Mouse (Mus musculus): ENCODE data around the gene Clmn. TPM values are rescaled to one million over a fixed set of nuclear protein-coding genes. Genes with fewer than 3 reads are reported as not detected.

Gene Clmn
- total and polyA plus RNA-seq, 3 experiments = not detected

GRCm38 (mm10) chr12:104848667-104849066 lies 16.2 kb downstream of the Clmn start:
- no peak for TF ChIP-seq CHD1 (IDR thresholded peaks at IDR 0.05; ENCODE audit: low read depth, low read length)
- TF ChIP-seq GATA1 (IDR thresholded peaks at IDR 0.05; ENCODE audit: low read depth, low read length) = no peak
- TF ChIP-seq MAX (IDR thresholded peaks at IDR 0.05; ENCODE audit: low read length) = no peak
- TF ChIP-seq USF1 (IDR thresholded peaks at IDR 0.05; ENCODE audit: low read depth, low read length) = no peak
- no peak for TF ChIP-seq ZNF384 (IDR thresholded peaks at IDR 0.05; ENCODE audit: low read depth, low read length)
- TF ChIP-seq TCF12 (IDR thresholded peaks at IDR 0.05; ENCODE audit: low read depth, low read length) = no peak
- Histone ChIP-seq H3K27me3 (ENCODE audit: control insufficient read depth in 1 of 2, insufficient read depth in 2 of 2, low read length in 2 of 2) (no peaks in the 10 kb centered on the region), H3K36me3 (ENCODE audit: control insufficient read depth in 1 of 2, insufficient read depth in 2 of 2, low read length in 2 of 2) (no peaks in the 10 kb centered on the region), H3K9me3 (replicated peaks; ENCODE audit: insufficient read depth, low read length) (no peaks in the 10 kb centered on the region), H3K4me1 (ENCODE audit: control insufficient read depth in 1 of 2, insufficient read depth in 2 of 2, low read length in 2 of 2) (no peaks in the 10 kb centered on the region), H3K27ac (ENCODE audit: control insufficient read depth, low read depth, low read length) (no peak overlapping the region), H3K79me2 (ENCODE audit: control insufficient read depth, insufficient read depth, low read length, poor library complexity) (no peaks in the 10 kb centered on the region), H3K9ac (ENCODE audit: control insufficient read depth, low read depth, low read length, poor library complexity, severe bottlenecking) (no peak overlapping the region), H3K4me3 (ENCODE audit: control insufficient read depth in 1 of 2, insufficient read depth in 1 of 2, low read depth in 2 of 2, low read length in 2 of 2) (no peak overlapping the region)
- no peak for DNase-seq (ENCODE audit: low read depth, low spot score)

- no peaks in the 10 kb centered on the region for H3K36me3 ChIP-seq (ENCODE audit: control insufficient read depth in 1 of 2, insufficient read depth in 2 of 2, low read length in 2 of 2)
- no peak for DNase-seq (ENCODE audit: low read depth, low spot score)
- H3K4me1 ChIP-seq (ENCODE audit: control insufficient read depth in 1 of 2, insufficient read depth in 2 of 2, low read length in 2 of 2) = no peaks in the 10 kb centered on the region
- H3K9ac ChIP-seq (ENCODE audit: control insufficient read depth, low read depth, low read length, poor library complexity, severe bottlenecking) = no peak overlapping the region
- H3K4me3 ChIP-seq (ENCODE audit: control insufficient read depth in 1 of 2, insufficient read depth in 1 of 2, low read depth in 2 of 2, low read length in 2 of 2) = no peak overlapping the region
- no peak for TF ChIP-seq MAZ (IDR thresholded peaks at IDR 0.05; ENCODE audit: low read depth, low read length)
- no peak overlapping the region for H3K27ac ChIP-seq (ENCODE audit: control insufficient read depth, low read depth, low read length)
- no peaks in the 10 kb centered on the region for H3K9me3 ChIP-seq (replicated peaks; ENCODE audit: insufficient read depth, low read length)
- H3K27me3 ChIP-seq (ENCODE audit: control insufficient read depth in 1 of 2, insufficient read depth in 2 of 2, low read length in 2 of 2) = no peaks in the 10 kb centered on the region
- no peaks in the 10 kb centered on the region for H3K79me2 ChIP-seq (ENCODE audit: control insufficient read depth, insufficient read depth, low read length, poor library complexity)
These were observed 17.6 kb downstream of the Clmn start for GRCm38 (mm10) chr12:104847227-104847626.

GRCm38 (mm10) chr12:104845707-104846106 lies 19.2 kb downstream of the Clmn start:
- no peaks in the 10 kb centered on the region for H3K4me1 ChIP-seq (ENCODE audit: control insufficient read depth in 1 of 2, insufficient read depth in 2 of 2, low read length in 2 of 2)
- no peaks in the 10 kb centered on the region for H3K79me2 ChIP-seq (ENCODE audit: control insufficient read depth, insufficient read depth, low read length, poor library complexity)
- no peaks in the 10 kb centered on the region for H3K9me3 ChIP-seq (replicated peaks; ENCODE audit: insufficient read depth, low read length)
- H3K9ac ChIP-seq (ENCODE audit: control insufficient read depth, low read depth, low read length, poor library complexity, severe bottlenecking) = no peak overlapping the region
- H3K27ac ChIP-seq (ENCODE audit: control insufficient read depth, low read depth, low read length) = no peak overlapping the region
- no peak for TF ChIP-seq ELF1 (IDR thresholded peaks at IDR 0.05; ENCODE audit: low read depth, low read length)
- DNase-seq (ENCODE audit: low read depth, low spot score) = no peak
- no peaks in the 10 kb centered on the region for H3K36me3 ChIP-seq (ENCODE audit: control insufficient read depth in 1 of 2, insufficient read depth in 2 of 2, low read length in 2 of 2)
- H3K4me3 ChIP-seq (ENCODE audit: control insufficient read depth in 1 of 2, insufficient read depth in 1 of 2, low read depth in 2 of 2, low read length in 2 of 2) = no peak overlapping the region
- no peaks in the 10 kb centered on the region for H3K27me3 ChIP-seq (ENCODE audit: control insufficient read depth in 1 of 2, insufficient read depth in 2 of 2, low read length in 2 of 2)

- H3K9me3 ChIP-seq (replicated peaks; ENCODE audit: insufficient read depth, low read length) = no peaks in the 10 kb centered on the region
- H3K27me3 ChIP-seq (ENCODE audit: control insufficient read depth in 1 of 2, insufficient read depth in 2 of 2, low read length in 2 of 2) = no peaks in the 10 kb centered on the region
- H3K4me1 ChIP-seq (ENCODE audit: control insufficient read depth in 1 of 2, insufficient read depth in 2 of 2, low read length in 2 of 2) = no peaks in the 10 kb centered on the region
- H3K4me3 ChIP-seq (ENCODE audit: control insufficient read depth in 1 of 2, insufficient read depth in 1 of 2, low read depth in 2 of 2, low read length in 2 of 2) = no peak overlapping the region
- no peaks in the 10 kb centered on the region for H3K79me2 ChIP-seq (ENCODE audit: control insufficient read depth, insufficient read depth, low read length, poor library complexity)
- no peak overlapping the region for H3K9ac ChIP-seq (ENCODE audit: control insufficient read depth, low read depth, low read length, poor library complexity, severe bottlenecking)
- no peak overlapping the region for H3K27ac ChIP-seq (ENCODE audit: control insufficient read depth, low read depth, low read length)
- no peak for TF ChIP-seq TBP (IDR thresholded peaks at IDR 0.05; ENCODE audit: low read depth, low read length)
- no peak for TF ChIP-seq TAL1 (IDR thresholded peaks at IDR 0.05; ENCODE audit: low read length)
- TF ChIP-seq HCFC1 (IDR thresholded peaks at IDR 0.05; ENCODE audit: low read depth, low read length) = no peak
- TF ChIP-seq EP300 (IDR thresholded peaks at IDR 0.05; ENCODE audit: low read depth in 1 of 2, low read length in 2 of 2) = no peak
- TF ChIP-seq MAZ (IDR thresholded peaks at IDR 0.05; ENCODE audit: low read depth, low read length) = no peak
- TF ChIP-seq GABPA (IDR thresholded peaks at IDR 0.05; ENCODE audit: low read depth, low read length) = no peak
- TF ChIP-seq ZMIZ1 (IDR thresholded peaks at IDR 0.05; ENCODE audit: low read depth, low read length) = no peak
- TF ChIP-seq MAX (IDR thresholded peaks at IDR 0.05; ENCODE audit: low read length) = no peak
- no peak for TF ChIP-seq CTCF (IDR thresholded peaks at IDR 0.05 in 2 of 3, conservative IDR thresholded peaks at IDR 0.05 in 1 of 3; ENCODE audit: control insufficient read depth in 1 of 3, insufficient read depth in 1 of 3, low read depth in 2 of 3, low read length in 3 of 3, poor library complexity in 1 of 3, severe bottlenecking in 1 of 3)
- no peak for TF ChIP-seq GATA1 (IDR thresholded peaks at IDR 0.05; ENCODE audit: low read depth, low read length)
- TF ChIP-seq CHD2 (IDR thresholded peaks at IDR 0.05; ENCODE audit: low read length) = no peak
- DNase-seq (ENCODE audit: low read depth, low spot score) = no peak
- no peaks in the 10 kb centered on the region for H3K36me3 ChIP-seq (ENCODE audit: control insufficient read depth in 1 of 2, insufficient read depth in 2 of 2, low read length in 2 of 2)
These were observed 19.9 kb downstream of the Clmn start for GRCm38 (mm10) chr12:104844989-104845388.
